Mouse (Mus musculus) embryonic fibroblast, embryonic 13.5 days (primary cell): ENCODE results near the gene Saa1.

Experiments used
- CTCF ChIP-seq: IDR thresholded peaks from 2 replicates; pipeline ENCODE4 v1.5.1; 2011; ENCODE audit warnings: mild to moderate bottlenecking, control low read depth, low read length, moderate library complexity, borderline replicate concordance; ENCODE audit not compliant: insufficient read depth
- POLR2A ChIP-seq: IDR thresholded peaks from 2 replicates; pipeline ENCODE4 v1.6.1; 2011; ENCODE audit warnings: low read depth, mild to moderate bottlenecking, control low read depth, low read length, moderate library complexity

- TF ChIP-seq CTCF (no peak), POLR2A (no peak)
Observed at GRCm38 (mm10) chr7:46727584-46727983, 15.2 kb downstream of the Saa1 start.
